Mouse (Mus musculus): ENCODE data around the gene Tmem37.
A peak's percentile ranks its signal among the peaks of the same experiment; 100 is the strongest.

- TF ChIP-seq EP300 (IDR thresholded peaks at IDR 0.05) (peak; percentile 55; the same call in 1 of the 2 replicates), CTCF (IDR thresholded peaks at IDR 0.05) (no peak)
Observed at GRCm38 (mm10) chr1:120074307-120074702, 431 bp upstream of the Tmem37 start.

Data from lung, postnatal 0 days (tissue).